ENCODE assay signal across 9 mouse cellular contexts in the genomic region with DNA sequence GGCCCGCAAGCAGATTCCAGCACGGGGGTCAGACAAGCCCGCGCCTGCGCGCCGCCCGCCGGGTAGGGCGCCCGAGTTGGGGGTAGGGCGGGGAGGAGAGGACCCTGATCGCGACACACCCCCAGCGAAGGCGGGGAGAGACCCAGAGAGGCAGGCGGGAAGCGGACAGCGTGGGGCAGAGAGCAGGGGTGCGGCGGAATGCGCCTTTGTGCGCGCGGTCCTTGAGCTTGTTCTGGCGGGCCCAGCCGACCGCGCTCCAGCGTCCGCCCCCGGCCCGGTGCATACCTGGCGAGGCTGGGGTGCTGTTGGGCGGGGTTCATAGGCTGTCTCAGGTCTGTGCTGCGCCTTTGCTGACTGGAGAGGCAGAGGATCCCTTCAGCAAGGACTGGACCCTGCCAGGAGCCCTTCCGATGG. TPM values are rescaled to one million over a fixed set of nuclear protein-coding genes. Genes with fewer than 3 reads are reported as not detected.
DNase-seq lines count a peak whose midpoint lies in the region; ATAC-seq and TF ChIP-seq lines count a peak whose summit lies in the region.
"Had no signal": no experiment of that assay in that cellular context is flagged by ENCODE, and none has a peak within 500 bp of the region (broad histone marks: within the 10 kb centered on the region; RNA-seq: fewer than 3 reads in every experiment).

No protein-coding gene starts in this region.

- WGBS in heart, embryonic 10.5 days = under 1% methylated on average over 37 of the region's 37 CpGs
- under 1% methylated on average over 36 of the region's 37 CpGs for WGBS in hindbrain, postnatal 0 days
- WGBS in midbrain, embryonic 13.5 days = under 1% methylated on average over 30 of the region's 37 CpGs

- no peaks in the 10 kb centered on the region for H3K9me3 ChIP-seq in heart, embryonic 10.5 days
- no peaks in the 10 kb centered on the region for H3K9me3 ChIP-seq in hindbrain, postnatal 0 days (ENCODE audit: low read length)
- no peaks in the 10 kb centered on the region for H3K9me3 ChIP-seq in midbrain, embryonic 13.5 days
- H3K9me3 ChIP-seq: G1E had no signal

- no peak for TF ChIP-seq CTCF in hindbrain, postnatal 0 days (IDR thresholded peaks at IDR 0.05; ENCODE audit: low read depth)

- H3K36me3 ChIP-seq in heart, embryonic 10.5 days = no peaks in the 10 kb centered on the region
- no peaks in the 10 kb centered on the region for H3K36me3 ChIP-seq in hindbrain, postnatal 0 days (ENCODE audit: insufficient read depth, low read length)
- H3K36me3 ChIP-seq in midbrain, embryonic 13.5 days = no peaks in the 10 kb centered on the region
- H3K36me3 ChIP-seq: G1E had no signal

- H3K27ac ChIP-seq in heart, embryonic 10.5 days = peak overlapping the region; percentile 67
- H3K27ac ChIP-seq in hindbrain, postnatal 0 days = no peak overlapping the region
- no peak overlapping the region for H3K27ac ChIP-seq in midbrain, embryonic 13.5 days

- H3K27me3 ChIP-seq in heart, embryonic 10.5 days (ENCODE audit: insufficient read depth, poor library complexity, severe bottlenecking) = peaks cover 90% of the 10 kb centered on the region
- H3K27me3 ChIP-seq in hindbrain, postnatal 0 days (ENCODE audit: insufficient read depth, low read length) = peaks cover 38% of the 10 kb centered on the region
- H3K27me3 ChIP-seq in midbrain, embryonic 13.5 days = peaks cover 77% of the 10 kb centered on the region

- no peak overlapping the region for H3K9ac ChIP-seq in hindbrain, postnatal 0 days (replicated peaks; ENCODE audit: low read length)
- peak overlapping the region; percentile 49 for H3K9ac ChIP-seq in midbrain, embryonic 13.5 days (replicated peaks)

- peak overlapping the region; percentile 53 for H3K4me2 ChIP-seq in hindbrain, postnatal 0 days (ENCODE audit: low read depth, low read length)
- H3K4me2 ChIP-seq in midbrain, embryonic 13.5 days (replicated peaks) = peak overlapping the region; percentile 59

- peak overlapping the region; percentile 62 for H3K4me3 ChIP-seq in heart, embryonic 10.5 days
- peak overlapping the region; percentile 31 for H3K4me3 ChIP-seq in hindbrain, postnatal 0 days (ENCODE audit: low read length)
- H3K4me3 ChIP-seq in midbrain, embryonic 13.5 days (replicated peaks) = peak overlapping the region; percentile 37

- H3K4me1 ChIP-seq in heart, embryonic 10.5 days = peaks cover 31% of the 10 kb centered on the region
- peaks cover 7% of the 10 kb centered on the region; the same call in 1 of the 2 replicates for H3K4me1 ChIP-seq in hindbrain, postnatal 0 days (ENCODE audit: insufficient read depth, low read length)
- peaks cover 24% of the 10 kb centered on the region for H3K4me1 ChIP-seq in midbrain, embryonic 13.5 days (replicated peaks)

- no peak for DNase-seq in heart, embryonic 10.5 days (ENCODE audit: low spot score)
- no peak for DNase-seq in heart, adult 8-10 months (ENCODE audit: low spot score)
- DNase-seq in T-cell, adult 2 months (ENCODE audit: low spot score) = peak; percentile 43
- no peak for DNase-seq in hindbrain, postnatal 0 days (ENCODE audit: low spot score)
- DNase-seq in cerebellum, adult 8-10 months = no peak

- no peak for ATAC-seq in hindbrain, postnatal 0 days
- ATAC-seq in midbrain, embryonic 13.5 days = no peak
- ATAC-seq in megakaryocyte-erythroid progenitor cell, adult 5-6 weeks (replicated peaks; ENCODE audit: low FRiP score, low TSS enrichment, poor library complexity, severe bottlenecking) = no peak
- no peak for ATAC-seq in inflammation-experienced regulatory T-cells, adult 6 months

RNA-seq across cellular contexts. Expression of gene Gpr132, which starts 9.6 kb away (rescaled TPM):
- 0.11 TPM in 1 of 2 replicates, not detected in the other for polyA plus RNA-seq in heart, embryonic 10.5 days (2016; fragmentation: Nextera tagmentation; extraction: Ambion mirVana)
- under 1 TPM; 0.25 to 0.52 (median 0.33) TPM for total RNA-seq in heart, adult 8-10 months (2022)
- total RNA-seq in hindbrain, postnatal 0 days (2014; rRNA removed) = 0.10 TPM in 1 of 2 replicates, not detected in the other
- 0.05 TPM in 1 of 2 replicates, not detected in the other for polyA plus RNA-seq in hindbrain, postnatal 0 days (2015; fragmentation: Nextera tagmentation; extraction: Ambion mirVana)
- not detected in 2 replicates for polyA plus RNA-seq in midbrain, embryonic 13.5 days (2015; fragmentation: Nextera tagmentation; extraction: Ambion mirVana)
- total RNA-seq in megakaryocyte-erythroid progenitor cell, adult 5-6 weeks (2014; fragmentation: Nextera tagmentation) = 4.5 and 5.1 TPM in 2 replicates
- total RNA-seq in megakaryocyte-erythroid progenitor cell, adult 5-6 weeks (2017) = 3.1 and 4.2 TPM in 2 replicates
- polyA plus RNA-seq in inflammation-experienced regulatory T-cells, adult 6 months (2017; shearing (Covaris generic)) = 10 to 100 TPM; 71.4 to 79.0 (median 77.8) TPM

RNA-seq across cellular contexts. Expression of gene Cdca4, which starts 48.4 kb away (rescaled TPM):
- polyA plus RNA-seq in heart, embryonic 10.5 days (2016; fragmentation: Nextera tagmentation; extraction: Ambion mirVana) = 66.5 and 98.2 TPM in 2 replicates
- 1 to 10 TPM; 5.6 to 6.5 (median 6.2) TPM for total RNA-seq in heart, adult 8-10 months (2022)
- total RNA-seq in hindbrain, postnatal 0 days (2014; rRNA removed) = 27.9 and 28.6 TPM in 2 replicates
- 23.6 and 25.2 TPM in 2 replicates for polyA plus RNA-seq in hindbrain, postnatal 0 days (2015; fragmentation: Nextera tagmentation; extraction: Ambion mirVana)
- polyA plus RNA-seq in midbrain, embryonic 13.5 days (2015; fragmentation: Nextera tagmentation; extraction: Ambion mirVana) = 82.7 and 85.0 TPM in 2 replicates
- 71.1 and 82.7 TPM in 2 replicates for total RNA-seq in megakaryocyte-erythroid progenitor cell, adult 5-6 weeks (2014; fragmentation: Nextera tagmentation)
- 47.3 and 52.4 TPM in 2 replicates for total RNA-seq in megakaryocyte-erythroid progenitor cell, adult 5-6 weeks (2017)
- 10 to 100 TPM; 67.6 to 86.3 (median 83.9) TPM for polyA plus RNA-seq in inflammation-experienced regulatory T-cells, adult 6 months (2017; shearing (Covaris generic))

RNA-seq across cellular contexts. Expression of gene Jag2, which starts 52.0 kb away (rescaled TPM):
- 2.0 and 3.6 TPM in 2 replicates for polyA plus RNA-seq in heart, embryonic 10.5 days (2016; fragmentation: Nextera tagmentation; extraction: Ambion mirVana)
- 10 to 100 TPM; 25.1 to 30.4 (median 29.8) TPM for total RNA-seq in heart, adult 8-10 months (2022)
- 63.4 and 88.4 TPM in 2 replicates for total RNA-seq in hindbrain, postnatal 0 days (2014; rRNA removed)
- 7.7 and 8.5 TPM in 2 replicates for polyA plus RNA-seq in hindbrain, postnatal 0 days (2015; fragmentation: Nextera tagmentation; extraction: Ambion mirVana)
- polyA plus RNA-seq in midbrain, embryonic 13.5 days (2015; fragmentation: Nextera tagmentation; extraction: Ambion mirVana) = 9.4 and 10.5 TPM in 2 replicates
- total RNA-seq in megakaryocyte-erythroid progenitor cell, adult 5-6 weeks (2014; fragmentation: Nextera tagmentation) = 0.11 and 0.99 TPM in 2 replicates
- 0.23 and 5.7 TPM in 2 replicates for total RNA-seq in megakaryocyte-erythroid progenitor cell, adult 5-6 weeks (2017)
- polyA plus RNA-seq in inflammation-experienced regulatory T-cells, adult 6 months (2017; shearing (Covaris generic)) = under 1 TPM; 0.39 to 0.59 (median 0.50) TPM

Comparison
In these comparisons a context has a peak if more than half of its experiments do, and no peak if none do; other contexts are left out.
1. RNA of gene Gpr132, which starts 9.6 kb away (polyA plus RNA-seq): 71.4 to 79.0 TPM in inflammation-experienced regulatory T-cells, adult 6 months; 0.11 TPM in heart, embryonic 10.5 days, 0.05 TPM in hindbrain, postnatal 0 days and not detected in midbrain, embryonic 13.5 days; every median in the first group is over 10 times any median in the second.
2. Peak in every context shown above with its lines, with median percentiles within 50 percentile points of each other: H3K4me3 ChIP-seq.